Mouse (Mus musculus) intestine, postnatal 0 days (tissue): ENCODE data around the gene Ptprr. TPM values are rescaled to one million over a fixed set of nuclear protein-coding genes. Genes with fewer than 3 reads are reported as not detected.

Source experiments
- ATAC-seq: fragments of 200-750 bp; cut with Nextera tagmentation; 2 replicates; pipeline ENCODE4 v1.8.0; 2017; ENCODE audit warnings: mild to moderate bottlenecking, moderate TSS enrichment, moderate library complexity
- H3K27ac ChIP-seq: fragments of 300-500 bp; sonication (generic); 2 replicates; pipeline ENCODE4 v1.5.1; 2014; ENCODE audit warnings: mild to moderate bottlenecking, low read depth, low read length, moderate library complexity
- H3K27me3 ChIP-seq: fragments of 300-500 bp; sonication (generic); replicated peaks from 2 replicates; pipeline ENCODE4 v1.6.1; 2014; ENCODE audit warnings: low read length, mixed read lengths; ENCODE audit not compliant: control insufficient read depth, insufficient read depth
- H3K36me3 ChIP-seq: fragments of 300-500 bp; sonication (generic); 2 replicates; pipeline ENCODE4 v1.6.1; 2014; ENCODE audit warnings: mild to moderate bottlenecking, moderate library complexity; ENCODE audit not compliant: control insufficient read depth, insufficient read depth
- H3K4me1 ChIP-seq: fragments of 300-500 bp; sonication (generic); replicated peaks from 2 replicates; pipeline ENCODE4 v1.6.1; 2014; ENCODE audit warnings: antibody characterized with exemption, low read length, mixed read lengths; ENCODE audit not compliant: control insufficient read depth, insufficient read depth
- H3K4me2 ChIP-seq: fragments of 300-500 bp; sonication (generic); replicated peaks from 2 replicates; pipeline ENCODE4 v1.6.1; 2014; ENCODE audit warnings: low read depth, mild to moderate bottlenecking, moderate library complexity
- H3K4me3 ChIP-seq: fragments of 300-500 bp; sonication (generic); 2 replicates; pipeline ENCODE4 v1.5.1; 2014; ENCODE audit warnings: low read depth, low read length
- H3K9ac ChIP-seq: fragments of 300-500 bp; sonication (generic); 2 replicates; pipeline ENCODE4 v1.6.1; 2014; ENCODE audit warnings: mild to moderate bottlenecking, low read depth, low read length
- H3K9me3 ChIP-seq: fragments of 300-500 bp; sonication (generic); 2 replicates; pipeline ENCODE4 v1.6.1; 2016; ENCODE audit warnings: mixed run types; ENCODE audit not compliant: control insufficient read depth
- CTCF ChIP-seq: sonication (generic); IDR thresholded peaks from 2 replicates; pipeline ENCODE4 v1.5.1; 2016; ENCODE audit warnings: low read depth, mild to moderate bottlenecking, control low read depth, antibody characterized with exemption, moderate library complexity
- WGBS: fragments of 180-500 bp; shearing (Covaris S2); extraction: QIAGEN DNeasy Blood & Tissue Kit; methylation state at CpG from one replicate; pipeline ENCODE4 v1.1.7; 2014; 5-methylcytosine and 5-hydroxymethylcytosine counted together
- polyA plus RNA-seq: library from polyadenylated mRNA; unstranded; fragments of >200 nt; fragmentation: Nextera tagmentation; extraction: Ambion mirVana; gene quantifications from 2 replicates; pipeline ENCODE4 v1.2.1, GENCODE M21; 2015

Gene Ptprr
- polyA plus RNA-seq, 1 experiment from 2014 or later = 7.5 TPM

DNA sequence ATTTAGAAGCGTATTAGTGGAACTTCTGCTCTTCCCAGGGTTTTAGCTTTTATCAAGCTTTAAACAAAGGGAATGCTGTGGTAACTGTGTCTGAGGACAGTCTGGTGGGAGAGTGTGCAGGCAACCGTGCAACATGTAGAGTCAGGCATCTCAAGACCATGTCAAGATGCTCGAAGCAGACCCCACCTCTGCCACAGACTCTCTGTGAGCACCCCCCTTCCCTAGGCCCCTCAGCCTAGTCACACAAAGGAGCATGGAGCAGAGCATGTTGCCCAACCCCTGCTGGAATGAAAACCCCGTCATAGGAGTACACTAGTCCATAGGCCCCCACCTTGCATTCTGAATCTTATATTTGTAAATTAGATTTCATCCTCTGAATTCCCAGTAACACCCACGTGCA, 243.5 kb downstream of the Ptprr start:
- Histone ChIP-seq H3K4me2 (no peak overlapping the region), H3K9ac (no peak overlapping the region), H3K4me1 (no peaks in the 10 kb centered on the region), H3K27ac (no peak overlapping the region), H3K36me3 (no peaks in the 10 kb centered on the region), H3K27me3 (no peaks in the 10 kb centered on the region), H3K4me3 (no peak overlapping the region), H3K9me3 (no peaks in the 10 kb centered on the region)
- WGBS = 70% methylated on average over 5 of the region's 5 CpGs
- no peak for TF ChIP-seq CTCF
- no peak for ATAC-seq

DNA sequence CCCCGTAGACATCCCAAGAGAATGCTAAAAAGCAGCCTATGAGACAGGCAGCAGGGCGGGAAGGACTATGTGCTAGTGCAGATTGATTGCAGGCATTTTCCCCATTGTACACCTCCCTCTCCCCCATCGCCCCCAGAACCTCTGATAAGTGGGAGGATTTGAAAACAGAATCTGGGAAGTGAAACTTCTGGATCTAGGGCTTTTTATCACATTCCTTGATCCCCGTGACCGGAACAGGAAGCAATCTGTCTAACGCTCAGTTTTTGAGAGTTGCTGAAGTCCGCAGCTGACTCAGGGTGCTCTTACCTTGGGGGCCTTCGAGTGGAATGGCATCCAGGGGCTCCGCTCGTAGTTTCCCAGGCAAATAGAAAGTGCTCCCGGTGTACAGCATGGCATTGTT, 246.5 kb downstream of the Ptprr start:
- Histone ChIP-seq H3K36me3 (no peaks in the 10 kb centered on the region), H3K27me3 (no peaks in the 10 kb centered on the region), H3K9ac (no peak overlapping the region), H3K27ac (no peak overlapping the region), H3K4me2 (no peak overlapping the region), H3K4me1 (0 out of 2 replicates have a peak, but pooled peaks cover 4% of the 10 kb centered on the region), H3K9me3 (no peaks in the 10 kb centered on the region), H3K4me3 (no peak overlapping the region)
- TF ChIP-seq CTCF = no peak
- WGBS = 66% methylated on average over 11 of the region's 11 CpGs
- no peak for ATAC-seq

DNA sequence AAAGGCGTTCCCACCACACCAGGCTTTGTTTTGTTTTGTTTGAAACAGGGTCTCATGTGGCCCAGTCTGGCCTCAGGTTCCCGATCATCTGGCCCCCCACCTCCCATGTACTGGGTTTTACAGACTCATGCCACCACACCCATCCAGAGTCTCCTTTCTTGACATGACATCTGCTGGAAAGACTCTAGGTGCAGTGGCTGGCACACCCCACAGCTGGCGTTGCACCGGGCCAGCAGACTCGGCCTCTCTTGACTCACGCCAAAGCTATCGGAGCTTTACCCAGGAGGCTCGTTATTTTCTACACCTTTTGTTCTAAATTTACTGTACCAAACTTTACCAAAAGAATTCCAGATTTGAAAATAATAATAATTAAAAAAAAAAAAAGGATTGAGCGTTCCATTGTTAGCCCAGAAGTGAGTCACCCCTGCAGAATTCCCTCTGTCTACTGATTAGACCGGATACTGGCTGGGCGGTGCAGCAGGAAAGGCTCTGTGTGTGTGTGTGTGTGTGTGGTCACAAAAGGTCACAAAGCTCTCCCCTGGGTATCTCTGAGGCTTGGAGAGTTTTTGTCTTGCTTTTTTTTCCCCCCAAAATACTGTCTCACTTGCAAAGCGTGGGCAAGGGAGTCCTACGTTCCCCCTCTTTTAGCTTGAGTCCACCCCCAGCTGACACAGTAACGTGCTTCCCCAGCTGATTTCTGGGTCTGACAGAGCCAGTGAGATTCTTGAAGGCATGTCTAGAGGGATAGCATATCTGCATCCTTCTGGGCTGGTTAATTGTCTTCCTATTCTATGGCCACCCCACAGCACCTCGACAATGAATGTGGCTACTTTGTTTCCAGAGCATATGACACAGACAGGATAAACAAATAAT, 248.8 kb downstream of the Ptprr start:
- no peak overlapping the region for H3K27ac ChIP-seq
- 56% methylated on average over 15 of the region's 15 CpGs for WGBS
- no peaks in the 10 kb centered on the region for H3K27me3 ChIP-seq
- H3K9me3 ChIP-seq = no peaks in the 10 kb centered on the region
- 0 out of 2 replicates have a peak overlapping the region, but pooled peaks have one; percentile 0 for H3K4me2 ChIP-seq
- 0 out of 2 replicates have a peak, but pooled peaks cover 4% of the 10 kb centered on the region for H3K4me1 ChIP-seq
- peak; percentile 70 for ATAC-seq
- no peaks in the 10 kb centered on the region for H3K36me3 ChIP-seq
- TF ChIP-seq CTCF = no peak
- H3K9ac ChIP-seq = no peak overlapping the region
- no peak overlapping the region for H3K4me3 ChIP-seq

DNA sequence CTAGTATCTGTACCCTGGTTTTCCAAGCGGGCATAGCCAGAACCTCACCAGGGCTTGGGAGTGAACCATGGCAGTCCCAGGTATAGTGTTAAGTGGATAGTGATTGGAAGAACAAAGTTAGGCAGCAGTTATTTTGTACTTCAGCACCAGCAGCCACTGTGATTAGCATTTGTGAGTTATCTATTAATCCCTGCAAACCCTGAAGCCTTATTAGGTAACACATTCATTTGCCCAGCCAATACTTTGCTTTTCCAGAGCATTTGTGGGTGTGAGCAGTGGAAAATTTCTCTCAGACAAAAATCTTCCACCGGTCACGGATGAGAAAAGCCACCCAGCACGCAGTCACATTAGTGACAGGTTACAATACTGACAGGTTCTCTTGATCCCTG, 249.4 kb downstream of the Ptprr start:
- Histone ChIP-seq H3K9me3 (no peaks in the 10 kb centered on the region), H3K4me2 (no peak overlapping the region), H3K27me3 (no peaks in the 10 kb centered on the region), H3K4me3 (no peak overlapping the region), H3K27ac (no peak overlapping the region), H3K36me3 (no peaks in the 10 kb centered on the region), H3K9ac (no peak overlapping the region), H3K4me1 (0 out of 2 replicates have a peak, but pooled peaks cover 4% of the 10 kb centered on the region)
- no peak for TF ChIP-seq CTCF
- 50% methylated on average over 4 of the region's 4 CpGs for WGBS
- no peak for ATAC-seq

DNA sequence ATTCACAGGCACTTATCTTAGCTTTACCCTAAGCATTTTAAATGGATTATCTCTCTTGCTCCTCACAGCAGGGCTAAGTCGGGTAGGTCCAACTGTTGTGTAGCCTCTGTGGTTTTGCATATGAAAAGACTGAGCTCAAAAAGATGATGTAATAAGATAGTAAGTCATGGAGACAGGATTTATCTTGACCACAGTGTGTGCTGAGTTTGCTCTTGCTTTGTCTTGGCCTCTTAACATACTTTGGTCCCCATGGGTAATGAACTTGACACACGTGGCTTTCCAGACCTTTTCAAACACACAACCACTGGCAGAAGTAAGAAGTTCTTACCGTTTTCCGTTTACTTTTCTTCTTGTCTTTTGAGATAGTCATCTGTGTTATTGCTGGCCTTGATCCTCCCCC, 250.3 kb downstream of the Ptprr start:
- Histone ChIP-seq H3K9ac (no peak overlapping the region), H3K27me3 (no peaks in the 10 kb centered on the region), H3K9me3 (no peaks in the 10 kb centered on the region), H3K27ac (no peak overlapping the region), H3K4me1 (0 out of 2 replicates have a peak, but pooled peaks cover 4% of the 10 kb centered on the region), H3K36me3 (no peaks in the 10 kb centered on the region), H3K4me3 (no peak overlapping the region), H3K4me2 (no peak overlapping the region)
- 33% methylated on average over 4 of the region's 4 CpGs for WGBS
- no peak for TF ChIP-seq CTCF
- ATAC-seq = no peak

GRCm38 (mm10) chr10:116270646-116271469, 252.8 kb downstream of the Ptprr start:
- H3K36me3 ChIP-seq = no peaks in the 10 kb centered on the region
- TF ChIP-seq CTCF = no peak
- 71% methylated on average over 12 of the region's 12 CpGs for WGBS

More at GRCm38 (mm10) chr10:116270646-116271469, 252.8 kb downstream of the Ptprr start:
- Histone ChIP-seq H3K4me1 (0 out of 2 replicates have a peak, but pooled peaks cover 4% of the 10 kb centered on the region), H3K27me3 (no peaks in the 10 kb centered on the region), H3K9ac (no peak overlapping the region), H3K4me3 (no peak overlapping the region), H3K27ac (0 out of 2 replicates have a peak overlapping the region, but pooled peaks have one; percentile 30), H3K9me3 (no peaks in the 10 kb centered on the region), H3K4me2 (no peak overlapping the region)
- no peak for ATAC-seq
